Mouse (Mus musculus): ENCODE measurements around the gene Rbm38. TPM values are rescaled to one million over a fixed set of nuclear protein-coding genes. Genes with fewer than 3 reads are reported as not detected.

Rbm38 gene
- total RNA-seq, 4 experiments from 2014 or later: 180 to 208 (median 192) TPM

GRCm38 (mm10) chr2:173036055-173036454, 15.8 kb downstream of the Rbm38 start:
- no peak for DNase-seq (ENCODE audit: low spot score in 2 of 2)

- no peak for DNase-seq (ENCODE audit: low spot score in 2 of 2)
Measured at GRCm38 (mm10) chr2:173036611-173037010, 16.3 kb downstream of the Rbm38 start.

- DNase-seq (ENCODE audit: low spot score in 2 of 2): no peak
Measured at GRCm38 (mm10) chr2:173037347-173037746, 17.0 kb downstream of the Rbm38 start.

GRCm38 (mm10) chr2:173037827-173038607, 17.7 kb downstream of the Rbm38 start:
- no peak for DNase-seq (ENCODE audit: low spot score in 2 of 2)

GRCm38 (mm10) chr2:173039041-173039440, 18.7 kb downstream of the Rbm38 start:
- no peak for DNase-seq (ENCODE audit: low spot score in 2 of 2)

- DNase-seq (ENCODE audit: low spot score in 2 of 2): no peak
Measured at GRCm38 (mm10) chr2:173040803-173041202, 20.5 kb downstream of the Rbm38 start.

- no peak for DNase-seq (ENCODE audit: low spot score in 2 of 2)
Measured at GRCm38 (mm10) chr2:173041242-173041641, 20.9 kb downstream of the Rbm38 start.

- no peak for DNase-seq (ENCODE audit: low spot score in 2 of 2)
Measured at GRCm38 (mm10) chr2:173041893-173042292, 21.6 kb downstream of the Rbm38 start.

GRCm38 (mm10) chr2:173042504-173043162, 22.3 kb downstream of the Rbm38 start:
- no peak for DNase-seq (ENCODE audit: low spot score in 2 of 2)

GRCm38 (mm10) chr2:173044198-173044970, 24.1 kb downstream of the Rbm38 start:
- DNase-seq (ENCODE audit: low spot score in 2 of 2): peak; percentile 88 to 90

GRCm38 (mm10) chr2:173046582-173047297, 26.4 kb downstream of the Rbm38 start:
- peak in 1 of 2 experiments; percentile 65 for DNase-seq (ENCODE audit: low spot score in 2 of 2)

- DNase-seq (ENCODE audit: low spot score in 2 of 2): no peak
Measured at GRCm38 (mm10) chr2:173047471-173047870, 27.2 kb downstream of the Rbm38 start.

- no peak for DNase-seq (ENCODE audit: low spot score in 2 of 2)
Measured at GRCm38 (mm10) chr2:173048041-173048745, 27.9 kb downstream of the Rbm38 start.

GRCm38 (mm10) chr2:173049231-173049630, 28.9 kb downstream of the Rbm38 start:
- DNase-seq (ENCODE audit: low spot score in 2 of 2): no peak

- DNase-seq (ENCODE audit: low spot score in 2 of 2): no peak
Measured at GRCm38 (mm10) chr2:173049817-173050216, 29.5 kb downstream of the Rbm38 start.

- no peak for DNase-seq (ENCODE audit: low spot score in 2 of 2)
Measured at GRCm38 (mm10) chr2:173050604-173051382, 30.5 kb downstream of the Rbm38 start.

GRCm38 (mm10) chr2:173052881-173053280, 32.6 kb downstream of the Rbm38 start:
- DNase-seq (ENCODE audit: low spot score in 2 of 2): peak in 1 of 2 experiments; percentile 2

GRCm38 (mm10) chr2:173053846-173054245, 33.5 kb downstream of the Rbm38 start:
- no peak for DNase-seq (ENCODE audit: low spot score in 2 of 2)

- no peak for DNase-seq (ENCODE audit: low spot score in 2 of 2)
Measured at GRCm38 (mm10) chr2:173056303-173056881, 36.1 kb downstream of the Rbm38 start.
